Mouse (Mus musculus) midbrain, embryonic 11.5 days (tissue): ENCODE results near the gene Sf3a3. TPM values are rescaled to one million over a fixed set of nuclear protein-coding genes. Genes with fewer than 3 reads are reported as not detected.

Experiments used
- ATAC-seq: fragments of 200-750 bp; cut with Nextera tagmentation; 2 replicates; pipeline ENCODE4 v1.8.0; 2017; ENCODE audit warnings: moderate TSS enrichment, moderate library complexity; ENCODE audit not compliant: low FRiP score
- DNase-seq: peaks from one replicate; pipeline ENCODE4 v3.0.0; 2015; ENCODE audit warnings: low spot score; ENCODE audit errors: missing footprints
- H3K27ac ChIP-seq: fragments of 300-500 bp; sonication (generic); 2 replicates; pipeline ENCODE4 v1.5.1; 2014; ENCODE audit warnings: low read depth, low read length
- H3K27me3 ChIP-seq: fragments of 300-500 bp; sonication (generic); 2 replicates; pipeline ENCODE4 v1.6.1; 2014; ENCODE audit warnings: mild to moderate bottlenecking, low read length, moderate library complexity, mixed read lengths; ENCODE audit not compliant: control insufficient read depth, insufficient read depth
- H3K36me3 ChIP-seq: fragments of 300-500 bp; sonication (generic); 2 replicates; pipeline ENCODE4 v1.6.1; 2014; ENCODE audit warnings: mild to moderate bottlenecking, low read length, moderate library complexity, mixed read lengths; ENCODE audit not compliant: control insufficient read depth, insufficient read depth
- H3K4me1 ChIP-seq: fragments of 300-500 bp; sonication (generic); 2 replicates; pipeline ENCODE4 v1.6.1; 2014; ENCODE audit warnings: low read length; ENCODE audit not compliant: control insufficient read depth, insufficient read depth
- H3K4me2 ChIP-seq: fragments of 300-500 bp; sonication (generic); 2 replicates; pipeline ENCODE4 v1.6.1; 2014; ENCODE audit warnings: mild to moderate bottlenecking, moderate library complexity
- H3K4me3 ChIP-seq: fragments of 300-500 bp; sonication (generic); 2 replicates; pipeline ENCODE4 v1.5.1; 2014; ENCODE audit warnings: low read depth, low read length
- H3K9ac ChIP-seq: fragments of 300-500 bp; sonication (generic); 2 replicates; pipeline ENCODE4 v1.6.1; 2014; ENCODE audit warnings: low read length
- H3K9me3 ChIP-seq: fragments of 300-500 bp; sonication (generic); 2 replicates; pipeline ENCODE4 v1.6.1; 2016; ENCODE audit warnings: low read length; ENCODE audit not compliant: control insufficient read depth
- WGBS: fragments of 180-500 bp; shearing (Covaris S2); extraction: QIAGEN DNeasy Blood & Tissue Kit; methylation state at CpG from one replicate; pipeline ENCODE4 v1.1.7; 2014; 5-methylcytosine and 5-hydroxymethylcytosine counted together
- polyA plus RNA-seq: library from polyadenylated mRNA; unstranded; fragments of >200 nt; fragmentation: Nextera tagmentation; extraction: Ambion mirVana; gene quantifications from 2 replicates; pipeline ENCODE4 v1.2.1, GENCODE M21; 2014

Sf3a3 gene
- polyA plus RNA-seq, 1 experiment from 2014 or later = 221 TPM

DNA sequence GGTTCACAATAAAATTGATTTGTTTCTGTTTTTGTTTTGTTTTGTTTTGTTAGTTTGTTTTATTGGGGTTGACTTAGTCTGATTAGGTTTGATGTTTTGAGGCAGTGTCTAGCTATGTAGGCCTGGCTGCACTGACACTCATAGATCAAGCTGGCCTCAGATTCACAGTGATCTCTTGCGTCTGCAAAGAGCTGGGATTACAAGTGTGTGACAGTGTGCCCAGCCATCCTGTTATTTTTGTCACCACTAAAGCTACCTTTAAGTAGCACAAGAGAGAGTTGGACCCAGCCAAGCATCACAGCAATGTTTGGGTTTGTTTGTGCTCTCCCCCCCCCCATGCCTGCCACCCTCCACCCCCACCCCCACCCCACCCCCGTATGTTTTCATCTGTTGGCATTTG, 20.0 kb upstream of the Sf3a3 start:
- ATAC-seq = no peak

DNA sequence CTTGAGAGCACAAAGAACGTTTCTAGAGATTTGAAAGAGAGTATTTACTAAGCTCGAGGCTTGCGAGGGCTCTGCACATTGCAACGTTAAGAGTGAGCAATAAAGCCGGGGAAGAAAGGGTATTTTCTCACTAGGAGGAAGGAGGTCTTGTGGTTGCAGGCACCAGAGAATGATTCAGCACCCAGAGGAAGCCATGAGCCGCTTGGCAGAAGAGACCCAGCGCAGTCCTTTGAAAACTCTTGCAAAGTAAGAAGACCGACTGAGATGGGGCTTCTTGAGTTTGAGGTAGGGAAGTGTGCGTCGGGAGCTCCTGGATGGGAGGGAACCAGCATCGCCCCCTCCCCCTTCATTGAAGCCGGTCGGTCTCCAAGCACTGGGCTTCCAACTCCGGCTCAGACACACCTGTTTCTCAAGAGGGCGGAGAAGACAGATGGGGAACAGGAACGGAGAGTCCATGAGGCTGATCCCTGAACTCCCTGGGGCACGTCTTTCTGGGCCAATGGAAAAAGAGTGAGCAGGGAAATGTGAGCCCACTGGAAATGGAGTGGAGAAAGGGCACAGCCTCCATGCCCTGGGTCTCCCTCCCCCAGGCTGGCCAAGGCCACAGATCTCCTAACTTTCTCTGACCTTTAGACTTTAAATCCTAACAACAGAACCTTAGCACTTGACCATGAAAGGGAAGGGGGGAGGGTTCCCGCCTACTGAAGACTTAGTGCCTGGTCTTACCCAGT, 18.6 kb upstream of the Sf3a3 start:
- ATAC-seq = no peak
- H3K9me3 ChIP-seq = no peaks in the 10 kb centered on the region
- H3K27ac ChIP-seq = no peak overlapping the region
- peaks cover 4% of the 10 kb centered on the region for H3K27me3 ChIP-seq
- H3K9ac ChIP-seq = no peak overlapping the region
- no peaks in the 10 kb centered on the region for H3K36me3 ChIP-seq
- H3K4me3 ChIP-seq = no peak overlapping the region
- 16% methylated on average over 18 of the region's 18 CpGs for WGBS
- H3K4me2 ChIP-seq = no peak overlapping the region
- no peak for DNase-seq
- H3K4me1 ChIP-seq = peaks cover 26% of the 10 kb centered on the region

More for the DNA sequence above, 20.0 kb upstream of the Sf3a3 start:
- Histone ChIP-seq H3K27me3 (peaks cover 4% of the 10 kb centered on the region), H3K4me2 (no peak overlapping the region), H3K9ac (no peak overlapping the region), H3K36me3 (no peaks in the 10 kb centered on the region), H3K27ac (no peak overlapping the region), H3K4me1 (peaks cover 16% of the 10 kb centered on the region), H3K4me3 (no peak overlapping the region), H3K9me3 (no peaks in the 10 kb centered on the region)
- WGBS = 79% methylated on average over 2 of the region's 2 CpGs
- DNase-seq = no peak

DNA sequence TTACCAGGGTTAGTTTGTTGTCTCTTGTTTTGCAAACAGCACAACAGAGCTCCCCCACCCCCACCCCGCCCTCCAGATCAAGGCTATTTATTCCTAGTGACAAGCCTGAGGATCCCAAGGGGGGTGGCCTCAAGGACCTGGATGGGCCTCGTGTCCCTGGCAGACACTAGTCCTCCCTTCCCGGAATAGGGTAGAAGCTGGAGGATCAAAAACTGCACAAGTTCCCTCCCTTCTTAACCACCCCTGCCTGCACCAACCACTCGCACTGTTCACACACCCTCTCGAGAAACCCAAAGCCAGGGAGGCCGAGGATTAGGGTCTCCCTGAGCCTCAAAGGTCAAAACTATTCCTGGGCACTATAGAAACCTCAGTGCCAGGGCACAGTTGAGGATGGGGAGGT, 14.8 kb upstream of the Sf3a3 start:
- H3K27ac ChIP-seq = no peak overlapping the region
- peak; percentile 6; the same call in 1 of the 2 replicates for ATAC-seq
- peaks cover 42% of the 10 kb centered on the region for H3K4me1 ChIP-seq
- H3K27me3 ChIP-seq = peaks cover 4% of the 10 kb centered on the region
- H3K9me3 ChIP-seq = no peaks in the 10 kb centered on the region
- H3K4me3 ChIP-seq = no peak overlapping the region
- no peak overlapping the region; the same call in 1 of the 2 replicates for H3K9ac ChIP-seq
- no peaks in the 10 kb centered on the region for H3K36me3 ChIP-seq
- peak; percentile 89 for DNase-seq
- peak overlapping the region; percentile 95; the same call in 1 of the 2 replicates for H3K4me2 ChIP-seq
- WGBS = 1% methylated on average over 6 of the region's 6 CpGs

DNA sequence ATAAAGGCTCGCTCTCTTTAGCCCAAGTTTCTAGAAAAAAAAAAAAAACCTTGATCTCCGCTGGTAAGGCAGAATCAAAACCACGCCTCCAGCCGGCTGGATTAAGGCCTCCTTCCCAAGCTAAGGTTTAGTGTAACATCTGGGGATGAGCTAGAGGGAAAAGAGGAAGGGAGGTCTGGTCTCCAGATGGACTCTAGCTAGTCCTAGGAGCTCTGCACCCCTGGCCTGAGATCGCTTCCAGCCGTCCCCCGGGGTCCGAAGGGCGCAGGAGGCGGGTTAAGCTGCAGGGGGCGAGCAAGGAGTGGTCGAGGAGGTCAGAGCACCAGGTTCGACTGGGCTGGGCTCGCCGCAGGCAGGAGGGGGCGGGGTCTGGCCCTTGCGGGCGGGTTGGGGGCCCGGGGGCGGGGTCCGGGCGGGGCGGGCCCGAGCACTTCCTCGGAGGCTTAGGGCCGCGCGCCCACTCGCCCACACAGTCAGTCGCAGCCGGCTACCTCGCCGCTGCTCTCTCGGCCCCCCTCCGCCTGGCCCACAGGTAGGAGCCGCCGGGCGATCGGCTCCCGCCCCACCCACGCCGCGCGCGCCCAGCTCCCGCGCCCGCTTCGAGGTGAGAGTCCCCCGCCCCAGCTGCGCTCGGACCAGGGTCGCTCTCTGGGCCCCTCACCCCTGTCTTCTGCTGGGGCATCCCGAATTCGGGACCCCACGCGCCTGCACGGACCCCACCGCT, 14.2 kb upstream of the Sf3a3 start, which contains the start of gene Fhl3:
Gene Fhl3, plus strand, starts transcription at position 454 of the 724 bp plus-strand sequence.
- under 1% methylated on average over 59 of the region's 59 CpGs for WGBS
- H3K9ac ChIP-seq = peak within 1 kb of the TSS; percentile 76
- DNase-seq (peak; percentile 94), ATAC-seq (peak; percentile 65)
- H3K9me3 ChIP-seq = no peaks in the 10 kb centered on the region
- peaks cover 4% of the 10 kb centered on the region for H3K27me3 ChIP-seq
- H3K4me3 ChIP-seq = peak within 1 kb of the TSS; percentile 63
- peaks cover 48% of the 10 kb centered on the region for H3K4me1 ChIP-seq
- peak within 1 kb of the TSS; percentile 95 for H3K4me2 ChIP-seq
- H3K27ac ChIP-seq = no peak within 1 kb of the TSS
- H3K36me3 ChIP-seq = no peaks in the 10 kb centered on the region

DNA sequence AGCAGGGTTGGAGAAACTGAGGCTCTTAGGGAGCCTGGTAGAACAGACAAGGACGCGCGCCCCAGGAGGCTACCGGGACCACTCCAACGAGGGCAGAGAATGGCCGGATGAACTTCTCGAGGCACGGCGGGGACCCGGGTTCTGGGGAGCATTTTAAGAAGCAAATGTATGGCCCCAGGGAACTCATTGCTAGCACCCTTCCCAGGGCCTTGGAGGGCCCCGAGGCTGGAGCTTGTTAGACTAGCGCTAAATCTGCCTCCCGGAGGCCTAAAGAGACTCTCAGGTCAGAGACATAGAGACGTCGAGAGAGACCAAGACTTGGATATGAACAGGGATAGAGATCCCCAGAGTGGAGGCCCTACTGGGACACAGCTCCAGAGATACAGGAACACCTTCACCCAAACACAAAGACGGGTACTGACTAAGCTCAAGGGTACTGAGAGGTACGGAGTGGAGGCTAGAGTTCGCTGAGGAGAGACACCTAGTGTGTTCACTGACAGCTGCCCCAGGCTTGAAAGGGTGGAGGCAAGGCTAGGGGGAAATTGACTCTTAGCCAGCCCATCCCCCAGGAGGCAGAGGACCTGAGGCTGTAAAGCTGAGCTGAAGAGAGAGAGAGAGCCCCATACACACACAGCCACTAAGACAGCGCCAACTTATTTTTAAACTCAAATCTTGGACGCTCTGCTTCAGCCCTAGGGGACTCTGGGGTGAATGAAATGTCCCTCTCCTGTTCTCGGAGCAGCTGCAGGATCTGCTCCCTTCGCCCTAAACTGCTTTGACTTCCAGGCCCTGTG, 13.3 kb upstream of the Sf3a3 start:
- Histone ChIP-seq H3K27me3 (peaks cover under 1% of the 10 kb centered on the region; the same call in 1 of the 2 replicates), H3K27ac (no peak overlapping the region), H3K4me1 (peaks cover 46% of the 10 kb centered on the region), H3K9me3 (no peaks in the 10 kb centered on the region), H3K36me3 (no peaks in the 10 kb centered on the region), H3K9ac (peak overlapping the region; percentile 76), H3K4me2 (peak overlapping the region; percentile 95), H3K4me3 (peak overlapping the region; percentile 63)
- DNase-seq = peak; percentile 94
- peak; percentile 3; the same call in 1 of the 2 replicates for ATAC-seq
- 4% methylated on average over 22 of the region's 22 CpGs for WGBS

DNA sequence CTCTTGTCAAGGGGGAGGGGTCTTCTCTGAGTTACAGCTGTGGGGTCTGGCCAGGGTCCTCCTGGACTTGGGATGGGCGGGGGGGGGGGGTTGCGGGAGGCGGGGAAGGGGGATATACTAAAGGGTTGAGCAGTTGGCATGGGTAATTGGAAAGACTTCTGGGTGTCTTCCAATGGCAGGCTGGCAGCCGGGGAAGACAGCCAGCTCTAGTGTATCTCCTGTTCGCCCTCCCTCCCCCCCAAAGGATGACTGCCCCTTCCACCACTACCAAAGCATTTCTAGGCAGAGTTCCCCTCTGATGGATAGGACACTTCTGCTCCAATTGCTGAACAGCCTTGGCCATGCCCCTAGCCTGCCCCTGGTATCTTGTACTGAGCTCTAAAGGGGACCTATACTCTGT, 12.7 kb upstream of the Sf3a3 start:
- DNase-seq (no peak), ATAC-seq (no peak)
- no peaks in the 10 kb centered on the region; the same call in none of the 2 replicates for H3K27me3 ChIP-seq
- H3K4me2 ChIP-seq = peak overlapping the region; percentile 95
- no peaks in the 10 kb centered on the region for H3K9me3 ChIP-seq
- H3K4me1 ChIP-seq = peaks cover 45% of the 10 kb centered on the region
- H3K27ac ChIP-seq = no peak overlapping the region
- no peaks in the 10 kb centered on the region for H3K36me3 ChIP-seq
- H3K4me3 ChIP-seq = peak overlapping the region; percentile 63; the same call in 1 of the 2 replicates
- 62% methylated on average over 2 of the region's 5 CpGs for WGBS
- H3K9ac ChIP-seq = no peak overlapping the region

DNA sequence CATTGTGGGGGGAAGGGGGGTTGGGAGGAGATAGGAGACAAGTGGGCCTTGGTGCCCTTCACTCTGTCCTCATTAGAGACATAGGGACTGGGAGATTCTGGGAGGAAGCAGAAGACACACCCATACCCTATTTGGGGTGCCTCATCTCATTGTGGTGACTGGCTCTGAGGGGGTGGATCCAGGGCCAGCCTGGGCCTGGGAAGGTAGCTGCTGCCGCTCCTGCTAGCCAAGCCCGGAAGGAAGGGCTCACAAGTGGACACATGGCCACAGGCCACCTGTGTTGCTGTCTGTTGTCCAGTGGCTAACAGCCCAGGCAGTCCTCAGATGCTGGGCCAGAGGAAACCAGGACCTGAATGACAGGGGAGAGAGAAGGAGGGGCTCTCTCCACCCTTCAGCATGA, 11.2 kb upstream of the Sf3a3 start:
- ATAC-seq (no peak), DNase-seq (no peak)
- 0 out of 2 replicates have a peak overlapping the region, but pooled peaks have one; percentile 6 for H3K4me2 ChIP-seq
- H3K4me3 ChIP-seq = no peak overlapping the region
- 0 out of 2 replicates have a peak overlapping the region, but pooled peaks have one; percentile 16 for H3K9ac ChIP-seq
- no peaks in the 10 kb centered on the region; the same call in none of the 2 replicates for H3K27me3 ChIP-seq
- 51% methylated on average over 2 of the region's 2 CpGs for WGBS
- no peaks in the 10 kb centered on the region for H3K36me3 ChIP-seq
- peak overlapping the region; percentile 25; the same call in 1 of the 2 replicates for H3K27ac ChIP-seq
- H3K9me3 ChIP-seq = no peaks in the 10 kb centered on the region
- peaks cover 46% of the 10 kb centered on the region for H3K4me1 ChIP-seq

DNA sequence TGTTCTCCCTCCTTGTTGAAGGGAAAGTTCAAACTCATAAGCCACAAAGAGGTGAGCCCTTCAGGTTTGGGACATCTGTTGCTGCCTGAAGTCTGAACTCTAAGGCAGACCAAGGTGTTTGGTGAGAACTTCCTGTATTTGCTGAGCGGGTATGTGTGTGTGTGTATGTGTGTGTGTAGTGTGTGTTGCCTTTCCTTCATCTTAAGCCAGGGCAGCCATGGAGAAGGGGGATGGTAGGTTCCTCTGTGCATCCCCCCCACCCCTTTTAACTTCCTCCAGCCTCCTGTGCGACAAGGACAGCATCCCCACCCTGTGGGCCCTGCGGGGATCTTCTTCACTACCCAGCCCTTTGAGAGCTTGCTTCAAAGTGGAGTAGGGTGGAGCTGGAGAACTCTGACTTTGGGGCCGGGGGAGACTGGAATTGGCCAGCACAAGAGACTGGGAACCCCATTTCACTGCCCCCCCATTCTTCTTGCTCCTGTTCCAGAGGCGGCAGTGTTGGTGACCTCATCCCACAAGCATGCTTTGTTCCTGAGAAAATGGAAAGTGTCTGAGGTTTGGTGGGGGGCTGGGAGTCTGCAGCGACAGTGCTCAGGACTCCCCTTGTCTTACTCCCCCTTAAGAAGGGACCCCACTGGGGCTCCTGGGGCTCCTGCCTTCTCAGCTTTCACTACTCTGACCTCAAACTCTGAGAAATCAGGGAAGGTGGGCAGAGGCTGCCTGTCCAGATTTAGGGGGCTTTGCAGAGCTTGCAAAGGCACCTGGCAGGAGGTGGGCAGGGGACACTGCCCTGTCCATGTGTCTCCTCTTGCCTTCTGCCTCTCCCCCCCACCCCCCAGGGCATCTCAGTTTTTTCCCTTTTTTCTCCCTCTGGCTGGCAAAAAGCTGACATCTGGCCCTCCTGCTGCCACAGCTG, 10.4 kb upstream of the Sf3a3 start:
- Histone ChIP-seq H3K4me3 (no peak overlapping the region), H3K9me3 (no peaks in the 10 kb centered on the region), H3K4me2 (peak overlapping the region; percentile 29), H3K9ac (peak overlapping the region; percentile 42), H3K4me1 (peaks cover 53% of the 10 kb centered on the region), H3K27ac (peak overlapping the region; percentile 65), H3K36me3 (no peaks in the 10 kb centered on the region), H3K27me3 (no peaks in the 10 kb centered on the region; the same call in none of the 2 replicates)
- peak; percentile 93 for DNase-seq
- ATAC-seq = no peak
- WGBS = 10% methylated on average over 6 of the region's 6 CpGs
